Mouse (Mus musculus): ENCODE data around the gene Gm26566. TPM values are rescaled to one million over a fixed set of nuclear protein-coding genes. Genes with fewer than 3 reads are reported as not detected.

The Gm26566 gene
- not detected in 4 replicates for total RNA-seq (2023; ENCODE audit: inconsistent age)

DNA sequence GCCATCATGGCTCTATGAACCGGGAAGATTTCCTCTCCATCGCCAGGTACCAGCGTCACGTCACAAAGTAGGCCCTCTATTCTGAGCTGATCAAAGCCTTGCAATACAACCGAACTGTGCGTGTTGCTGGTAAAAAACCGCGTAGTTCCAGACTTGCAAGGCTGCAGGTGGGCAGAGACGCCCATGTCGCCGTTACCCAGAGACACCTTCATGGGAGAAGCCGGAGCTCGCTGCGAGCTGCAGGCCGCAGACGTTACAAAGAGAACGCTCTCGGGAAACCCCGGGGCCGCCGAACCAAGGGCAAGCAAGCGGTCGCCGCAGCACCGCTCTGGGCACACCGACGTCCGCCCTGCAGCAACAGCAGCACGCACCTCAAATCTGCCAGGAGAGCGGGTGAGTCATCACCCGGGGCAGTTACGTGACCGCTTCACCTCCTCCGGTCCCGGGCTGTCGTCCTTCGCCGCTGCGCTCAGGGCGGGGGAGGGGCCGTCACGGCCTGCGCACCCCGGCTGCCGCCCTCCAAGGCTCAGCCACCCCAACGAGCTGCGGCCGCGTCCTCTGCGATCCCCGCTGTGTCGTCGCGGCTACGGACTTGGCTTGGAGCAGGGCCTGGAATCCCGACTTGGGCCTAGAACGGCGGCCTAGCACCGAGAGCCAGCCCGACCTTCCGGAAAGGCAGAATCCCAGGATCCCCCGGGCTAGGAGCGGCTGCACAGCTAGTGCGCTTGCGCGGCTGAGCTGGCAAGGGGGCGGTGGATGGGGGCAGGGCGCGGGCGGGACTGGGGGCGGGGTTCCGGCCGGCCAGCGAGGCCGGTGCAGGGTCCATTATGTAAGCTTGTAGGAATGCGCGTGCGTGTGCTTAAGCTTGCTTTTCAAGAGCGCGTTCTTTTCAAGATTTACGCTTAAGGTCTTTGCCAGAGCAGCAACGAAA, at the start of gene Gm26566, which contains the start of gene Klhl9:
Gm26566 (plus strand) TSS at position 15 of the 931 bp plus-strand sequence.
Klhl9 (minus strand) TSS at position 675 of the 931 bp plus-strand sequence.

DNA sequence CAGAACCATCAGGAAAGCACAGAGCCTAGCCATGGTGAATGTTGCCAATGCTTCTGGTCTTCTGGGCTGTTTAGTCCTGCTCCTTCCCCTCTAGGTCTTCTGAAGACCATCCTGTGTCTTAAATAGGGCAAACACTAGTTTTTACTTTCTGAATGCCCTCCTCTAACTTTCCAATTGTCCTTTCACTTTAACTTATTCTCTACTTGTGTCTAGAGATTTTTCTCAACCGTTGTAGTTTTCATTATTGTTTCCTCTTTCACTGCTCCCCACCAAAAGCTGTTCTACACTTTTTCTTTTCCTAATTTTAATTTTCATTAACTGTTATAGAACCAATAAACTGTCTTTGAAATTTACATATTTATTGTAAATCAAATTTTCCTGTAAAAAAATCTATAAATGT, 44.8 kb upstream of the Gm26566 start, which contains the start of gene Ifna16:
Ifna16 (minus strand) TSS at position 101 of the 400 bp plus-strand sequence.

DNA sequence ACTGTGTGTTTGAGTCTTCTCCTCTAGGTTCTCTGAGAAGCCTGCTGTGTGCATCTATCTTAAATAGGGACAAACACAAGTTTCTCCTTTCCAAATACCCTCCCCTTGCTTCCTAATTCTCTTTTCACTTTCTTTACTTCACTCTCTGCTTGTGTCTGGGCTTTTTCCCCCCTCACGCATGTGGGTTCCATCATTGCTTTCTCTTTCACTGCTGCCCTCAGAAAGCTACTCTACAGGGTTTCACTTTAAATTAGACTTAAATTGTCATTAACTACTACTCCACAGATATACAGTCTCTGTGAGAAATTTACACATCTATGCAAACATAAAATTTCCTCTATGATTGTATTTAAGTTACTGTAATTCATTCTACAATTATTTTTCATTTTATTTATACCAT, 37.8 kb upstream of the Gm26566 start, which contains the start of gene Ifna2:
Ifna2 (minus strand) TSS at position 101 of the 400 bp plus-strand sequence.

DNA sequence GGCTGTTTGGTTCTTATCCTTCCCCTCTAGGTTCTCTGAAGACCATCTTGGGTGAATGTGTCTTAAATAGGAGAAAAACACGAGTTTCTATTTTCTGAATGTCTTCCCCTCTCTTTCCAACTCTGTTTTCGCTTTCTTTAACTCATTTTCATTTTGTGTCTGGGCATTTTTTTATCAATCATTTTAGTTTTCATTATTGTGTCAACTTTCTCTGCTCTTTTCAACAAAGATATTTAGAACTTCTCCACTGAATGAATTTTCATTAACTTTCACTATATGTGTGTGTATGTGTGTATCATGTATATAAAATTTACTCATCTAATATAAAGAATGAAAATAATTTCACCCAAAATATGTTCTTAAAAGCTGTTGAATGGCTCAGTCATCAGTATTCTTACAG, 30.3 kb upstream of the Gm26566 start, which contains the start of gene Ifnab:
Ifnab (minus strand) TSS at position 101 of the 400 bp plus-strand sequence.

DNA sequence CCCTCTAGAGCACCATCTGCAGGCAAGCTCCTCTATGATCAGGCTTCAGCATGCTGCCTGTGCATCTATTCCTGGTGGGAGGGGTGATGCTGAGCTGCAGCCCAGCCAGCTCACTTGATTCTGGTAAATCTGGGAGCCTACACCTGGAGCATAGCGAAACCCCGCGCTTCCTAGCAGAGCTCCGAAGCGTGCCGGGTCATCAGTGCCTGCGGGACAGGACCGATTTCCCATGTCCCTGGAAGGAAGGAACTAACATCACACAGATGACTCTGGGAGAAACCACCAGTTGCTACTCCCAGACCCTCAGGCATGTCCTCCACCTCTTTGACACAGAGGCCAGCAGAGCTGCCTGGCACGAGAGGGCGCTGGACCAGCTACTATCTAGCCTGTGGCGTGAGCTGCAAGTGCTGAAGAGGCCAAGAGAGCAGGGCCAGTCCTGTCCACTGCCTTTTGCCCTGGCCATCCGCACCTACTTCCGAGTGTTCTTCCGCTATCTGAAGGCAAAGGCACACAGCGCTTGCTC, 33.3 kb downstream of the Gm26566 start, which contains the start of gene Gm13271:
Gm13271 (plus strand) TSS at position 51 of the 523 bp plus-strand sequence.

DNA sequence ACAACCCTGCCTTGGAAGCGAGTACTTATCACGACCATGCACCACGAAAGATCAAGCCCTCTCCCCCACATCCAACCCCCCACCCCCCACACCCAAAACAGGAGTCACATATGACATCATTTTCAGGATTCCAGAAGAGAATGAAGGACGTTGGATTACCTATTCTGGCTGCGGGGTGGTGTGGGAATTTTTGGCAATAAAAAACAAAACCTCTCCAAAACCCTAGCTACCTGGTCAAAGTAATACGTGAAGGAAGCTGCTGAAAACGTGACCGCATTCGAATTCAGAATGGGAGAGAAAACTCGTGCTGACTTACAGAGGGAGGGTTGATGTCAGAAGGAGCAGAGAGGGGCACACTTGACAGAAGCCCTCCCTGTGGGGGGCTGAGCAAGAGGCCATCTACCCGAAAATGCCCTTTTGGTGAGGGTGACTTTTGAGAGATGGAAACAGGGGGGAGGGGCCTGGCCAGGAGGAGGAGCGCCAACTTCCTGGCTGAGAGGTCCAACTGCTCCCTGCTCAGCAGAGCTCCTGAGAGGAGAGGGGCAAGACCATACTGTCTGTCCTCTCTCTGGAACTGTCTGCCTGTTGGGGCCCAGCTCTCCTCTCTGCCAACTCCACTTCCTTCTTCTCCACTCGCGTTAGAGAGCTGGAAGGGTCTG, 38.1 kb downstream of the Gm26566 start, which contains the start of gene Gm13283:
Gm13283 (plus strand) TSS at position 510 of the 659 bp plus-strand sequence.

Other genes with a start within 250 kb of the Gm26566 start
- gene Ifnb1, start 199.0 kb upstream of the Gm26566 start, total RNA-seq (2023; ENCODE audit: inconsistent age), result not detected in 4 replicates
- gene Ifna15, start 163.6 kb upstream of the Gm26566 start, total RNA-seq (2023; ENCODE audit: inconsistent age), result not detected in 4 replicates
- not detected in 4 replicates for gene Ifna14, start 150.0 kb upstream of the Gm26566 start, total RNA-seq (2023; ENCODE audit: inconsistent age)
- not detected in 4 replicates for gene Ifna9, start 129.4 kb upstream of the Gm26566 start, total RNA-seq (2023; ENCODE audit: inconsistent age)
- gene Ifna12, start 118.4 kb upstream of the Gm26566 start, total RNA-seq (2023; ENCODE audit: inconsistent age), result not detected in 4 replicates
- gene C87499, start 87.4 kb upstream of the Gm26566 start, total RNA-seq (2023; ENCODE audit: inconsistent age), result not detected in 4 replicates
- gene Ifna13, start 77.3 kb upstream of the Gm26566 start, total RNA-seq (2023; ENCODE audit: inconsistent age), result not detected in 4 replicates
- gene Ifna16, start 44.9 kb upstream of the Gm26566 start, total RNA-seq (2023; ENCODE audit: inconsistent age), result not detected in 4 replicates
- not detected in 4 replicates for gene Ifna2, start 37.9 kb upstream of the Gm26566 start, total RNA-seq (2023; ENCODE audit: inconsistent age)
- gene Ifnab, start 30.4 kb upstream of the Gm26566 start, total RNA-seq (2023; ENCODE audit: inconsistent age), result not detected in 4 replicates
- gene Klhl9, start 660 bp downstream of the Gm26566 start, total RNA-seq (2023; ENCODE audit: inconsistent age), result 16.1 to 18.8 TPM (median 16.6 TPM) in 4 replicates
- not detected in 4 replicates for gene Gm13271, start 33.1 kb downstream of the Gm26566 start, total RNA-seq (2023; ENCODE audit: inconsistent age)
- gene Gm13283, start 38.3 kb downstream of the Gm26566 start, total RNA-seq (2023; ENCODE audit: inconsistent age), result not detected in 4 replicates
- not detected in 4 replicates for gene Gm13290, start 52.0 kb downstream of the Gm26566 start, total RNA-seq (2023; ENCODE audit: inconsistent age)
- not detected in 4 replicates for gene Gm13289, start 55.1 kb downstream of the Gm26566 start, total RNA-seq (2023; ENCODE audit: inconsistent age)
- not detected in 4 replicates for gene Gm13272, start 58.0 kb downstream of the Gm26566 start, total RNA-seq (2023; ENCODE audit: inconsistent age)
- not detected in 4 replicates for gene Ifnz, start 60.3 kb downstream of the Gm26566 start, total RNA-seq (2023; ENCODE audit: inconsistent age)
- gene Gm13276, start 63.9 kb downstream of the Gm26566 start, total RNA-seq (2023; ENCODE audit: inconsistent age), result not detected in 4 replicates
- not detected in 4 replicates for gene Gm13277, start 66.8 kb downstream of the Gm26566 start, total RNA-seq (2023; ENCODE audit: inconsistent age)
- not detected in 4 replicates for gene Gm13278, start 69.7 kb downstream of the Gm26566 start, total RNA-seq (2023; ENCODE audit: inconsistent age)
- gene Gm13275, start 72.7 kb downstream of the Gm26566 start, total RNA-seq (2023; ENCODE audit: inconsistent age), result not detected in 4 replicates
- gene Gm13279, start 75.6 kb downstream of the Gm26566 start, total RNA-seq (2023; ENCODE audit: inconsistent age), result not detected in 4 replicates
- 0.36 TPM in 1 of 4 replicates, not detected in the others for gene Gm13285, start 77.9 kb downstream of the Gm26566 start, total RNA-seq (2023; ENCODE audit: inconsistent age)
- gene Gm13287, start 81.4 kb downstream of the Gm26566 start, total RNA-seq (2023; ENCODE audit: inconsistent age), result not detected in 4 replicates
- not detected in 4 replicates for gene Gm13288, start 83.7 kb downstream of the Gm26566 start, total RNA-seq (2023; ENCODE audit: inconsistent age)
- not detected in 4 replicates for gene Ifna7, start 94.4 kb downstream of the Gm26566 start, total RNA-seq (2023; ENCODE audit: inconsistent age)
- not detected in 4 replicates for gene Ifna11, start 98.2 kb downstream of the Gm26566 start, total RNA-seq (2023; ENCODE audit: inconsistent age)
- gene Ifna6, start 105.6 kb downstream of the Gm26566 start, total RNA-seq (2023; ENCODE audit: inconsistent age), result not detected in 4 replicates
- gene Ifna5, start 113.7 kb downstream of the Gm26566 start, total RNA-seq (2023; ENCODE audit: inconsistent age), result not detected in 4 replicates
- gene Ifna4, start 120.1 kb downstream of the Gm26566 start, total RNA-seq (2023; ENCODE audit: inconsistent age), result not detected in 4 replicates
- not detected in 4 replicates for gene Ifna1, start 128.3 kb downstream of the Gm26566 start, total RNA-seq (2023; ENCODE audit: inconsistent age)
- gene Ifne, start 158.4 kb downstream of the Gm26566 start, total RNA-seq (2023; ENCODE audit: inconsistent age), result not detected in 4 replicates